Mouse (Mus musculus): ENCODE measurements around the gene Ldlrad3.

The Ldlrad3 gene

DNA sequence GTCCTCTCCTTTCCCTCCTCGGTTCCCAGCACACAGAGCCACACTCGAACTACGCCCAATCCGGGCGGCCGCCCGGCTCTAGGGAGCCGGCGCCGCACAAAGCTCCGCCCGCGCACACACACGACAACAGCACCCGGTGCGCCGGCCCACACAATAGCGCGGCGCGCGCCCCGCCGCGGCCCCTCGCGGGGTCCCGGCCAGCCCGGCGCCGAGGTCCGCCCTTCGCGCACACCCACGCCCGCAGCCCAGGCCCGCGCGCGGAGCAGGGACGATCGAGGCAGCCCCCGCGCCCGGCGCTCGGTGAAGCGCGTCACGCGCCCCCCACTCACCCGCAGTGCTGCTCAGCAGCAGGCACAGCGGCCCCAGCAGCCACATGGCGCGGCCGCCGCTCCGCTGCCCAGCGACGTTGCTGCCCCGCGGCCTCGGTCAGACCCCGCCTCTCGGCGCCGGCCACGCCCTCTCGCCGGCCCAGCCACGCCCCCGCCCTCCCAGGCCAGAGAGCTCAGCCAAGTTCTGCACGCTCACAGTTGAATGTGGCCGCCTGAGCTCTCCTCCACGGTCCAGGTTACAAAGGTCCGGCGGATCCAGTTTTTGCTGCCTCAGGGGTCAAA, at the start of gene Ldlrad3:
Gene Ldlrad3, minus strand, starts transcription at position 435 of the 611 bp plus-strand sequence.
- DNase-seq, result peak; percentile 85

DNA sequence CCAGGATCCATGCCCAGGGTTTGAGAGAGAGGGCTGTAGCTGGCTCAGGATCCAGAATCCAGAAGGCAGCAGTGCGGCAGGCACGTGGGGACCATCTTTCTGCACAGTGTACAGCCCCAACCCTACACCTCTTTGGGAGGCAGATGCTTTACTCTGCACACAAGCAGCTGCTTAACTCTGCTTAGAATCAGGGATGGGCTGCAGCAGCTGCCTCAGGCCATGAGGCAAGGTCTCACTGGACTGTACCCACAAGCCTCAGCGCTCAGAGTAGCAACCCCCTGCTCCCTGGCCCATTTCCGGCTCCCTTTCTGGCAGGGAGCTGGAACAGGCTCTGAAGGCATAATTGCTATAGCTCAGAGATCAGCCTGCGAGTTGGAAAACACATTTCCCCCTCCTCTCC, 45.3 kb upstream of the Ldlrad3 start:
- DNase-seq, result no peak

DNA sequence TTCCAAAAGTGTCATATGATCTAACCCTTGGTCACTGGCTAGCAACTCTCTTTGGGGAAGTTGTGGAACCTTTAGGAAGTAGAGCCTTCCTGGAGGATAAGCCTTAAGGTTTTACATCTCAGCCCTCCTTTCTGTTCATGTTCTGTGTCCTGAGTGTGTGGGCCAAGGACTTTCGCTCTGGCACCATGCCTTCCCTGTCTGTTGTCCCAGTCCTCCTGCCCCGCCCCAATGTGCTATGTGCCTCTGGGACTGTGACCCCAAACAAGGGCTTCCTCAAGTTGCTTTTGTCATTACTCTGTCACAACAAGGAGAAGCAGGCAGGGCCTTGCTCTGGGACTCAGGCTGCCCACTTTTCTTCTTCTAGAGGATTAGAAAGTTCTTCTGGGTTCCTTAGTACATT, 42.9 kb upstream of the Ldlrad3 start:
- DNase-seq, result no peak

DNA sequence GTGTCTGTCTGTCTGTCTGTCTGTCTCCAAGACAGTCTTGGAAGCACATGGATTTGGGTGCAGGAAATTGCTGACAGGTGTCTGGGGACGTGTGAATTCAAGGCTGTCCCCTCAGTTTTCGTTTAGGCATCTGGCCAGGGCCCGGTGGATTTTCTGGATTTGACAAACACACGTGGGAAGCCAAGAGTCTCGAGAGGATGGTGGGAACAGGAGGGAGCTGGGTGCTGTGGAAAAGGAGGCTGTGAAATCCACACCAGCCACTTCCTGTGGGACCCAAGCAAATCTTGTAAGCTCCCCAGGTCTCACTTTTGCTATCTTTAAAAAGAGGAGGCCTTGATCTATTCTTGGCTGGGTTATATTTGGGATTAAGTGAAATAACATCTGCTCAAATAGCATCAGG, 42.1 kb upstream of the Ldlrad3 start:
- no peak for DNase-seq

DNA sequence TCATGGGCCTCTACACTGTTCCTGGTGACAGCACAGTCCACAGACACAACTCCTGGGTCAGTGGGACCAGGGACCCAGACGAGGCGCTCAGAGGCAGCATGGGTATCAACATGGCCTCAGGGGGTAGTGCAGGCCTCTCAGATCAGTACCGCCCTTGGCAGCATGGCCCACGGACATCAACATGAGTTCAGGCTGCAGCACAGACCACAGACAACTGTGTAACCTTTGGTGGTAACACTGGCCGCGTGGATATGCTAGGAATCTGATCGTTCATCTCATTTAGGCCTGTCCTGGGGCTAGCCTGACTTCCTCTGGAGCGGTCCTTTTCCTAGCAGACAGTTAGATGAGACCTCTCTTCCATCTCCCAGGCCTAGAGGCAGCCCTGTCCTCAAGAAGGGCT, 41.7 kb upstream of the Ldlrad3 start:
- DNase-seq, result no peak

DNA sequence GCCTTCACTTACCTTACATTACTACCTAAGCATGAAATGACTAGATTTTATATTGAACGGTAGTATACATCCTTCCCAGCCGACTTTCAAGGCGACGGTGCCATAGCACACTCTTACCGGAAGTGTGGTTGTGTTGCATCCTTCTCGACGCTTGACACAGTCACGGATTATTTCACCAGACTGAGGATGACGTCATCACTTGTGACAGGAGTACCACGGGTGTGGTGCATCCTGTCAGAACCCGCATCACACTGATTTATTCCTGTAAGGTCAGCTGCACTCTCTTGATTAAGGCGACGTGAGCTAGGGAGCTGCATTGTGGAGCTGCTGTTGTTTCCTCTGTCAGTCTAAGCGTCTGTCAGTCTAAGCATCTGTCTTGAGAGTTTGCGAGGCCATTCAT, 40.1 kb upstream of the Ldlrad3 start:
- DNase-seq, result no peak

DNA sequence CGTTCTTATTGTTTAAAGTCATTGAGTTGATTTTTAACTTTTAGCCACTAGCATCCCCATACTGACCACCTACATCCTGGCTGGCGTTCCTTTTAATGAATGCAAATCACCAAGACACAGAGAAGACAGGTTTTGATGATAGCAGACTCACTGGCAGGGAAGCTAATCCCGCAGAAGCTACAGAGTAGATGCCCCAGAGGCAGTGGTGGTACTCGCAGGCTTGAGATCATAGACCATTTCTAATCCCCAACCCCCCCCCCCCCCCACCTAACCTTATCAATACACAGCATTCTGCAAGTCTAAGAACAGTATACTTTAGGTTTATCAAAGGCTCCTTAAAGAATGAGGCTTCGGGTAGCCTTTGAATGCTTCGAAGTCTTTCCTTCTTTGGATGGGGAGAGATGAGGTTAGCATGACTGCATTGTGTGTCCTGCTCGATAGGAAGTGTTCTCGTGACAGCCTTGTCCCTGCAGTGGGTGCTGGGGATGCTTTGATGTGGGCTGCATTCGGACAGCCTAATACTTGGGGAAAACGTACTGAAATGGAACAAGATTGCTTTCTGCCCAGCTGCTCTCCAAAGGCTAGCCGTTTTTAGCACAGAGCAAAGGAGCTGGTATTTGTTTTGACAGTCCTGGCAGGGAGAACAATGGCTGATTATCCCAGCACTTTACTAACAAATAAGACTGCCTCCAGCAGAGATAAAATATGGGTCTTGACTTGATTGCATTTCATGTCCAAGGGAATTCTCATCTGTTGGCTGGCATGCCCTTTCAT, 37.4 kb upstream of the Ldlrad3 start:
- DNase-seq, result no peak

DNA sequence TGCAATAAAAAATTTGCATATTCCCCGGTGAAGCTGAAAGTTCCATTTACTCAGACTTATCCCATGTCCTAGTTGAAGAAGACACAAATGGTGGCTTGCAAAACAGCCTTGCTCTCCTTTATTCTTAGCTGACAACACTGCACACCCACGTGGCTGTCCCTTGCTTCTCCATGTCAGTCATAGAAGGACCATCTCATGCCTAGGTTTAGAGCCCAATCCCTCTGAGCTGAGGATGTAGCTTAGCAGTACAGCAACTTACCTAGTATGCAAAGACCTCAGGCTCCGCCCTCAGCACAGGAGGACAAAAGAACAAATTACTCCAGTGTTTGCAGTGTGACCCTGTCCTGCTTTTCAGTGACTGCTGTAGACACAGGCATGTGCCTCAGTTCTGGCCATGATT, 36.6 kb upstream of the Ldlrad3 start:
- no peak for DNase-seq

DNA sequence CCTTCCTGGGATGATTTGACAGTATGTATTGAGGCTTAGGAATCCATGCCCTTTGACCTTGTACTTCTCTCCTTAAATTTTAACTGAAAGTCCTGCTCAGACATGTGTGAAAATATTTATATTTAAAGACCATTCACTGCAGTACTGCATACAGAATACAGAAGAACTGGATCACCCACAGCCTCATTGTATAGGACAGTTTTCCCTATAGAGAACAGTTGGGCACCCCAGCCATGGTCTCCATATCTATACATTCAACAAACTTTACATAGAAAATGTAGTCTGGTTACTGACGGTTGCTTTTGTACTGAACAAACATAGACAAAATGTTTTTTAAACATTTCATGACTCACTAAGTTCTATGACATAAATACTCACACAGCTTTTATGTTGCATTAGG, 30.6 kb upstream of the Ldlrad3 start:
- no peak for DNase-seq

DNA sequence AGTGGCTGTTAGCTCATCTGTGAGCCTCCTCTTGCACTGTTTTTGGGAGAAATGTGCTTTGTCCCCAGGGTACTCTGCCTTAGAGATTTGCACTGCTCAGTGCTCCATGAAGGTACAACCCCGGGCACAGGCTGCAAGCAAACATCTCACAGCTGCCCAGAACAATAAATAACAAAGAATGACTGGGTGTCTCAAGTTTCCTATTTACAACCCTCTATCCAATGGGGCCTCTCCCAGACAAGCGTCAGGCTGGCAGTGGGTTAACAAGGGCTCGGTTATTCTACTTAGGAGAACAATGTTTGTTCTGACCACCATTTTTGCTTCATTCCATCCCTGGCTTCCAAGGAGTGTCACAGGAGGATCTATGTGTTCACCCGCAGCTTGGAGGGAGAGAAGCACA, 25.9 kb upstream of the Ldlrad3 start:
- no peak for DNase-seq

DNA sequence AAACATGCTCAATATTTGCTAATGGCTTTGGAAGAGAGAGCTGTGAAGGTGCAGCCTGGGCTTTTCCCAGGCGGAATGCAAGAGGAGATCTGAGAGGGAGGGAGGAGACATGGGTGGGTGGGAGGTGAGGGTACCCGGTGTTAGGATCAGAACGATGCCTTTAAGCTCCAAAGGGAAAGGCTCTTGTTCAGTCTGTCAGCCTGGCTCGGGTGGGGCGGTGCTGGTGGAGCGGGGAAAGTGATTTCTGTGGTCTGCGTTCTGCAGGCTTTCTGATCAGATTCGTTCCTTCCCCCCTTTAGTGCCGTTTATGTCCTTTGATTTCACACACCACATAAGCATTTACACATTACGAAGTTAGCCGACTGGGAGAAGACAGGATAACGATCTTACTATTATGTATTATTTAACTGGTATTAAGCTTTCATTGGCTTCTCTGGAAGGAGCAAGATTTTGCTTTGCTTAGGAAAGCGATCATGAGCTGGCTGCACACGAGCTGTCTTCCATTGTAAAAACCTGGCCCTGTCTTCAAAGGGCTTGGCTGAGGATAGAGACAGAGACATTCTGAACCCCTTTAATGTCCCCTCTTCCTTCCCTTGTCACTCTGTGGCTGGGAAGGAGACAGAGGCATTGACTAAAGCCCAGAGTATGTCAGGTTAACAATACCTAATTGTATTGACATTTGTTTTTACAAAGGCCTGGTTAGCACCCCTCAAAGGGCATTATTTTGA, 19.7 kb upstream of the Ldlrad3 start:
- DNase-seq, result no peak

DNA sequence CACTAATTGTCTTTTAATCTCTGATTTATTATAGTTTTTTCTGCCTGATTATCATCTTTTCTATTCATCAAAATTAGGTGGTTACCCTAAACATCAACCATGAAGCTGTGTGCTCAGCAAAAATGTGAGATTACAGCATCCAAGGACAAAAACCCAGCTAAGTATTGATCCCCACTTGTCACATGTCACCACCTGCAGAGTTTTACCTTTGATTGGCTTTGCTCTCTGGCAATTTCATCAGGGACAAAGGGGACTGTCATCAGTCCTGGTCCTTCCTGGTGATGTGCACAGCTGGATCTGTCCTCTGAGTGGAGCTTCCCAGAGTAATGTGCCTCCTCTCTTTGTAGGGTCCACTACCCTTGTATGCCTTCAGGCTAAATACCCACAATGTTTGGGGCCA, 17.3 kb upstream of the Ldlrad3 start:
- DNase-seq, result no peak

DNA sequence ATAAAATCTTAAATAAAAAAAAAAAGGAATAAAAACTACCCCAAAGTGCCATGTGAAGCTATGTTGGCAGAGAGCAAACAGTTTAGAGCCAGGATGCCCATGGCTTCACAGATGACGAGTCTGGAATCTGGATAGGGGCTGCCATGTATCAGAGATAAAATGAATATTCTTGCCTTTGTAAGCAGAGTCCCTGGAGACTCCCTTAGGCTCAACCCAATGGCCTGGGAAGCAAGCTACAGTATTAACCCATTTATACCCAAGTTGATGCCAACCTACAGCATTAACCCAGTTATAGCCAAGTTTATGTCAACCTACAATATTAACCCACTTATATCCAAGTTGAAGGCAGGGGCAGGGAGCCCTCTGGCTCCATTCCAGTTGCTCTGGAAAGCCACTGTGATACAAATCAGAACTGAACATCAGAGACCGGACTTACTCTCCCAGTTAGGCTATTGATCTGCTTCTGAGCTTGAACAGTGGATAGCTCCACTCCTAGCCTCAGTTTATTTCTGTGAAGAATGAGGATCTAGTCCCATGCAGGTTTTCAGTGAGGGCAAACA, 16.1 kb upstream of the Ldlrad3 start:
- no peak for DNase-seq

DNA sequence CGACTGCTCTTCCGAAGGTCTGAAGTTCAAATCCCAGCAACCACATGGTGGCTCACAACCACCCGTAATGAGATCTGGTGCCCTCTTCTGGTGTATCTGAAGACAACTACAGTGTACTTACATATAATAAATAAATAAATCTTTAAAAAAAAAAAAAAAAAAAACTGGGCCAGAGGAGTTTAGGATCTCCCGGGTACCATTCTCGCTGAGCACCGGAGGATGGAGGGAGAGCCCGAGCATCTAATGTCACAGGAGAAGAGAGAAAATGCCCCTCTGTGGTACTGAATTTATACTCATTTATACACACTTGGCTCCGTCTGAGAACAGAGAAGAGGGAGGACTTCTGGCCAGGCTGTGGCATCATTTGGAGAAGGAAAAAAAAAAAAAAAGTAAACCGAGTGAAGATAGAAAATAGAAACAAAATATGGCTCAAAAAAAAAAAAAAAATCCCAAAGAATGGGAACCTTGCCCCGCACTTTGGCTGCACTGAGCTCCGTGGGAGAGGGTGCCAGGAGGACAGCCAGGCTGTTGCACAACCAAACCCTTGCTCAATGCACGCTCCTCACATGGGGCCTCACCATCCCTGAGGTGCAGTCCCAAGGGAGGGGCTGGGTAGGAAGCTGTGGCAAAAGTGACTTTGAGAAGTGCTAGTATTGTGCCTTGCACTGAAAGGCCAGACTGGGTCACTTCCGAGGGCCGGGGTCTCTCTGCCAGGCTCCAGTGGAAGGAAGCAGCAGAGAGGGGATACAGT, 15.2 kb upstream of the Ldlrad3 start:
- peak; percentile 68 for DNase-seq

DNA sequence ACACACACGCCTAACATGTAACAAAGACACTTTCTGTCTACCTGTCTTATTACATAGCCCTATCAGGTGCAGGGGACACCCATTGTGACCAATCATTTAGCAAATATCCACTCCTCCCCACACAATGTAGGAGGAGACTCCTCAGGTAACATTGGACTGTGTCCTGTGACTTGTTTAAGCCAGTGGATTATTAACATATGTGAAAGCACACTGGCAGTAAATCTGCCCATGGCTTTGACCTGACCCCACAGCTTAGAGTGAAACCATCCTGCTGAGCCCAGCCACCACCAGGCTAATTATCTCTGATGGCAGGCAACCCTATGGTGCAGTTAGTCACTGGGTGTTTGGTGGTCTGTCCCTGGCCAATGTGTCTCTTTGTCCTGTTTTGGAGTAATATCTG, 11.1 kb upstream of the Ldlrad3 start:
- no peak for DNase-seq

DNA sequence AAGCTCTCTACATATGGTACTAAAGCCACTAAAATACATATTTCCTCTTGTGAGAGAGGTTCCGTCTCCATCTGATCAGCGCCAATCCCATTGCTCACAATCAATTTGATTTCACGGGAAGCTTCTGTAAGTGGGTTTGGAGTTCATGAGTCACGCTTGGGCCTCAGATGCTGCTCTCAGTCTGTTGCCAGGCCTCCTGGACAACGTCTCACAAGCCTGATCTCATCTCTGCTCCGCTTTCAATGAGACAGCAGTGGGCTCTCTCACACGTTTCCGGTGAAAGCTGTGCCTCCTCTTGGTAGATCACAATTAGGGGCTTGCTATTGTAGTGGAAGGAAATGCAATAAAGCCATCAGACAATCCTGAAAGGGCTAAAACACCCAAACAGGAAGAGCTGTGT, 10.5 kb upstream of the Ldlrad3 start:
- DNase-seq, result no peak

DNA sequence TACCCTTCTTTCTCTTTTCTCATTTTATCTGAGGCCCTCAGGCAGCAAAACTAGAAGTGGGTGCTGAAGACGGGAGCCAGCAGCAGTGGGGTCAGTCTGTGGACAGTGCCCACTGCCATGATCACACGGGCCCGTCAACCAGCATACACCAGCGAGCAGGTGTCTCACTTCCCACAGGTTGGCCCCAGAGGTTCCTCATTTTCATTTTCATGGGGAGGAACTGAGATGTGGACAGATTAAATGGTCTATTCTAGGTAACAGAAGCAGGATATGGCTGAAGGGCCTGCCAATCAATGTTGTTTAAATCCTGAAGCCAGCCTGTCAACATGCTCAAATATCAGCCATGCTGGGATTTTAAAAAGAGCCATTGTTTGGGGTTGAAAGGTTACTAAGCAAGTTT, 9.3 kb upstream of the Ldlrad3 start:
- DNase-seq, result no peak

DNA sequence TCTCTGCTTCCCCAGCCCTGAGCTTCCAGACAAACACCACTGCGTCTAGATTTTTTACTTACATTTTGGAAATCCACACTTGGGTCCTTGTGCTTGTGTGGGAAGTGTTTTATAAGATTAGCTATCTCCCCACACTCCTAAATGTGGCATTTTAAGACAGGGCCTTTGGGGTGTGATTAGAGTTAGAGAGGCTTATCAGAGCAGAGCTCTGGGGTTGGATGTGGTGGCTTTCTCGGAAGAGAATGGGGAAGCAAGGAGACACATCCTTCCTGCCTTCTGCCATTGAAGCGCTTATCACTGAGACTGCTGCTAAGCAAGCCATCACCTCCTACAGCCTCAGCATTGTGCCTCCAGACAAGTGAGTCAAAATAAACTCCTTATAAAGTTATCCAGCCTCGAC, 8.1 kb upstream of the Ldlrad3 start:
- no peak for DNase-seq

DNA sequence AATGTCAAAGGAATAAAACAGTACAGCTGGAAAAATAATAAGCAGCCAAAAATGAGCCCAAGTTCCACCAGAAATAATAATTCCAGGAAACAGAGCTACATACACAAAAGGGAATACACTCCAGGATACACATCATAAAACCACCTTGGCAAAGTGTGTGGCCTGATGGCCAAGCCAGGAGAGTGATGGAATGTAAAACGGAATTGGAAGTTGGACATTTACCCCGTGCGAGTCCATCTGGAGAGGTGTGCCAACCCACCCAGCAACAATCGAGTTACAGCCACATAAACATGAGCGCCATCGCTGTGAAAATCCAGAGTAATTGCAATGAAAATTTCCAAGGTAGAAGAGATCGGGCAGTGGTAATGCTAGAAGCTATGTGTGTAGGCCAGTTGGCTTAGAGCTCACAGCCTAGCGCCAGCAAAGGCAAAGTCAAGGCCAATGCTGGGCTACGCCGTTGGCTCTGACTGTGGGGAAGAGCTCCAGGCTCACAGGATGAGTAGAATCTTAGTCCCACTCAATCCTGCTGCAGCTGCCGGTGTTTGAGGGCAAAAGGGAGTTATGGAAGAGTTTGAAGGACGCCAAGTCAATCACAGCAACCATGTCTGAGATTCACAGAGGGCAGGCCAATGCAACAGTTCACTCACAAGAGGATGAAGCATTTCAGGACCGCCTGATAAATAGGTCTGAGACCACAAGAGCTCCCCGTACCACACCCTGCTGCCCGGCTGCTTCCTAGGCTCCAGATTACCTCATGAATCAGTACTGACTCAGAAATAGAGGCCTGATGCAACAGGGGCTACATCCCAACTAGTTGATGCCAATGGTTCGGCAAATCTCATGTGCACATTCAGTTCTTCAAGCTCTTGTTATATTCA, 7.0 kb upstream of the Ldlrad3 start:
- DNase-seq, result peak; percentile 55

DNA sequence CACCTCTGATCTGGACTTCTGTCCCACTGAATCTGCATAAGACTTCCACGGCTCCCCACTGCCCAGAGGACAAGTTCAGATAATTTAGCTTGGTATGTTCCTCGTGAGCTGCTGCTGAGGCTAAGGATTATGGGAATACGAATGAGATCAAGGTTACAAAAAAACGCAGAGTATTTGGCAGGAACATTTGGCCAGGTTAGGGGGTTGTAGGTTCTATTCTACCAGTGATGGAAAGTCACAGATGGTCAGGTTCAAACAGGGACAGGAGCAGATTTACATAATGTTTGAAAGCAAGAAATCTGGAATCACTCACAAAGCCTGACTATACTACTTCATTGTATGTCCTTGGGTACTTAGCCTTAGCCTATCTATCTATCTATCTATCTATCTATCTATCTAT, 5.6 kb upstream of the Ldlrad3 start:
- DNase-seq, result peak; percentile 45

DNA sequence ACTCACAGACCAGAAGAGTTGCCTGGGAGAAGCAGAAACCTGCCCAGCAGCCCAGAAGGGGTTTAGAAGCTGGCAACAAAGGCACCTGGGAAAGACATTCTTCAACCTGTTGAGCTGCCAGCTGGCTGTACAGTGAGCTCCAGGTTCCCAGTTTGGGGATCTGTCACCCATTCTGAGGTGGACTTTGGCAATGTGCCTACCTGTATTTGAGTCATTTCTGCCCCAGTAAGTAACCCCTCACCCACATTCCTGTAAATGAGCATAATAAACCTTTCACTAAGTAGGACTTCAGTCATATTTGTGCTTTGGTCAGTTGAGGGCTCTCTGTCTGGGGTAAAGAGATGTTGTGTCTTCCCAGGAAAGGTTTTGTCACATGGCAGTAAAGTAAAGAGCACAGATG, 4.8 kb upstream of the Ldlrad3 start:
- DNase-seq, result no peak

Data from cerebellum, adult 11-12 months (tissue).